Mouse (Mus musculus): Measurements from ENCODE around the gene Dnajc11. TPM values are rescaled to one million over a fixed set of nuclear protein-coding genes. Genes with fewer than 3 reads are reported as not detected.

The Dnajc11 gene
- polyA plus RNA-seq, 1 experiment from 2014 or later = 88.0 TPM

DNA sequence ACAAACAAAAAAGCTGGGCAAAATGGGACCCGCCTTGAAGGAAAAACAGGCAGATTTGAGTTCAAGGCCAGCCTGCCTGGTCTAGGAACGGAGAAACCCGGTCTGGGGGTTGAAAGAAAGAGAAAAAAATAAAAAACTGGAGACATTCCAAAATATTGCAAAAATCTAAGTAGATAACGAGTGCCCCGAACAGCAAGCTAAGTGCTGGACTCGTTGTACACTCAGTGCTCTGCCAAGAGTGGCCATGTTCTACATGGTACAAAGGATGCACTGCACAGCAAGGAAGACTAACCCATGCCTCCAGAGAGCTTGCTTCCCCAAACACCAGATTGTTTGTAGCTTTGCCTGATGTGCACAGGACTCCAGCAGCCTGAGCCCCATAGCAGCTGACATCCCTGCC lies 59.5 kb downstream of the Dnajc11 start:
- H3K4me3 ChIP-seq (replicated peaks) = 0 out of 2 replicates have a peak overlapping the region, but pooled peaks have one; percentile 1
- no peak for ATAC-seq
- no peaks in the 10 kb centered on the region for H3K9me3 ChIP-seq
- 0 out of 2 replicates have a peak overlapping the region, but pooled peaks have one; percentile 6 for H3K9ac ChIP-seq (replicated peaks)
- H3K27ac ChIP-seq = no peak overlapping the region
- WGBS = 87% methylated on average over 6 of the region's 6 CpGs
- no peaks in the 10 kb centered on the region for H3K27me3 ChIP-seq
- H3K4me1 ChIP-seq (replicated peaks) = peaks cover 37% of the 10 kb centered on the region
- no peak overlapping the region for H3K4me2 ChIP-seq (replicated peaks)
- H3K36me3 ChIP-seq = peaks cover 39% of the 10 kb centered on the region

- H3K27me3 ChIP-seq = no peaks in the 10 kb centered on the region
- peak overlapping the region; percentile 91 for H3K4me2 ChIP-seq (replicated peaks)
- H3K9ac ChIP-seq (replicated peaks) = peak overlapping the region; percentile 93
- no peak for ATAC-seq
- peaks cover 29% of the 10 kb centered on the region for H3K4me1 ChIP-seq (replicated peaks)
- peak overlapping the region; percentile 73 for H3K4me3 ChIP-seq (replicated peaks)
- peaks cover 39% of the 10 kb centered on the region for H3K36me3 ChIP-seq
- H3K27ac ChIP-seq = peak overlapping the region; percentile 48
- 1% methylated on average over 59 of the region's 61 CpGs for WGBS
- no peaks in the 10 kb centered on the region for H3K9me3 ChIP-seq
Observed at GRCm38 (mm10) chr4:151994228-151995171, 61.0 kb downstream of the Dnajc11 start.

- WGBS = 1% methylated on average over 79 of the region's 111 CpGs
Observed at GRCm38 (mm10) chr4:151995371-151996172, 62.1 kb downstream of the Dnajc11 start.

GRCm38 (mm10) chr4:151996173-151996950 lies 62.9 kb downstream of the Dnajc11 start, which contains the start of gene Phf13:
Gene Phf13 (minus strand): TSS chr4:151996258.
- Histone ChIP-seq H3K27ac (peak within 1 kb of the TSS; percentile 90), H3K4me2 (replicated peaks) (peak within 1 kb of the TSS; percentile 91), H3K9ac (replicated peaks) (peak within 1 kb of the TSS; percentile 93), H3K27me3 (no peaks in the 10 kb centered on the region), H3K36me3 (peaks cover 21% of the 10 kb centered on the region), H3K9me3 (no peaks in the 10 kb centered on the region), H3K4me1 (replicated peaks) (peaks cover 29% of the 10 kb centered on the region), H3K4me3 (replicated peaks) (peak within 1 kb of the TSS; percentile 73)
- ATAC-seq = peak; percentile 97
- WGBS = under 1% methylated on average over 91 of the region's 94 CpGs

More at GRCm38 (mm10) chr4:151995371-151996172, 62.1 kb downstream of the Dnajc11 start:
- Histone ChIP-seq H3K36me3 (peaks cover 29% of the 10 kb centered on the region), H3K4me1 (replicated peaks) (peaks cover 29% of the 10 kb centered on the region), H3K27ac (peak overlapping the region; percentile 48), H3K4me3 (replicated peaks) (peak overlapping the region; percentile 73), H3K4me2 (replicated peaks) (peak overlapping the region; percentile 91), H3K9ac (replicated peaks) (peak overlapping the region; percentile 93), H3K27me3 (no peaks in the 10 kb centered on the region), H3K9me3 (no peaks in the 10 kb centered on the region)
- peak; percentile 79 for ATAC-seq

- 4% methylated on average over 13 of the region's 13 CpGs for WGBS
- peaks cover 29% of the 10 kb centered on the region for H3K4me1 ChIP-seq (replicated peaks)
Observed at GRCm38 (mm10) chr4:151996951-151997222, 63.4 kb downstream of the Dnajc11 start.

DNA sequence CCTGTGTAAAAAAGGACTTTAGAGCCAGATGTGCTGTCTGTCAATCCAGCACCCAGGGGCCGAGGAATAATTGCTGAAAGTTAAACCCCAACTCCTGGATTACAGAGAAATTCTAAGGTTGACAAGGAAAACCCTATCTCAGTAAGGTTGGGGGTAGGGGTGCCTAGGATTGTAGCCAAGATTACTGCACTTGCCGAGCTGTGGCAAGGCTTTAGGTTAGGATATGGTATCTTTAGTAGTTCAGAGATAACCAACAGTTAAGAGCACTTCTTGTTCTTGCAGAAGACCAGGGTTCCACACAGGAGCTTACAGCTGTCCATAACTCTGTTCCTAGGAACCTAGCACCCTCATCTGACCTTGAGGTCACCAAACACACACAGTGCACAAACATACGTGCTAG lies 64.2 kb downstream of the Dnajc11 start:
- Histone ChIP-seq H3K9me3 (no peaks in the 10 kb centered on the region), H3K4me3 (replicated peaks) (0 out of 2 replicates have a peak overlapping the region, but pooled peaks have one; percentile 73), H3K4me2 (replicated peaks) (peak overlapping the region; percentile 68), H3K9ac (replicated peaks) (no peak overlapping the region), H3K27me3 (no peaks in the 10 kb centered on the region), H3K27ac (no peak overlapping the region), H3K36me3 (peaks cover 7% of the 10 kb centered on the region), H3K4me1 (replicated peaks) (peaks cover 29% of the 10 kb centered on the region)
- WGBS = 75% methylated on average over 3 of the region's 3 CpGs
- ATAC-seq = no peak

More at GRCm38 (mm10) chr4:151996951-151997222, 63.4 kb downstream of the Dnajc11 start:
- Histone ChIP-seq H3K27ac (peak overlapping the region; percentile 90), H3K9ac (replicated peaks) (peak overlapping the region; percentile 79), H3K36me3 (peaks cover 16% of the 10 kb centered on the region), H3K4me3 (replicated peaks) (peak overlapping the region; percentile 73), H3K9me3 (no peaks in the 10 kb centered on the region), H3K27me3 (no peaks in the 10 kb centered on the region), H3K4me2 (replicated peaks) (peak overlapping the region; percentile 68)
- no peak for ATAC-seq

DNA sequence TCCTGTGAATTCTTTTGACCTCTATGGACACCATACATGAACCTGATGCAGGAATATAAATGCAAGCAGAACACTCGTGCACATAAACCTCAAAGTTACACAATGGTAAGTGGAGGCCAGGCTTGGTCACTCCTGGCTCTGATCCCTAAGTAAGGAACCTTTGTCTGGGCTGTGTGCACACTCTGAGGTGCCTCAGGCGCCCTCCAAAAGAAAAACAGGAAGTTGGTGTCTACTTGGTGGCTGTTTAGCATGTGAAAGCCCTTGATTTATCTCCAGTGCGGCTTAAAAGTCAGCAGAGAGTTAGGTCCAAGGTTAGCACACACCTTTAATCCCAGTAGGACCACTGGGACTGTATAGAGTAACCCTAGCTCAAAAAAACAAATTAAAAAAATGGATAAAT lies 66.0 kb downstream of the Dnajc11 start:
- Histone ChIP-seq H3K9me3 (no peaks in the 10 kb centered on the region), H3K4me2 (replicated peaks) (no peak overlapping the region), H3K27me3 (no peaks in the 10 kb centered on the region), H3K36me3 (no peaks in the 10 kb centered on the region), H3K4me3 (replicated peaks) (no peak overlapping the region), H3K9ac (replicated peaks) (no peak overlapping the region), H3K27ac (no peak overlapping the region), H3K4me1 (replicated peaks) (peaks cover 14% of the 10 kb centered on the region)
- ATAC-seq = no peak
- 63% methylated on average over 3 of the region's 3 CpGs for WGBS

DNA sequence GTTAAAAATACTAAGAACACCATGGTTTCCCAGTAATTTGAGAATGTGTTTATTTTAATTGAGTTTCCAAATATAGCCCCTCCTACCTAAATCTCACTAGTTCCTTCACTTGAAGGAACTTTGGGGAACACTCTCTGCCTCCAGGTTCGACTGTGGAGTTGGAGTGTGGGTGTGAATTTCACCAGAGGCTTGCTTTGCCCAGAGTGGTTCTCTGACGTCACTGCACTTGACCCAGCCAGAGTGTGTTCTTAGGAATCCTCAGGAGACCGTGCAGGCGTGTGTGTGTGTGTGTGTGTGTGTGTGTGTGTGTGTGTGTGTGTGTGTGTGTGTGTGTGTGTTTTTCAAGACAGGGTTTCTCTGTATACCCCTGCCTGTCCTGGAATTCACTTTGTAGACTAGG lies 67.4 kb downstream of the Dnajc11 start:
- no peak overlapping the region for H3K4me2 ChIP-seq (replicated peaks)
- no peak for ATAC-seq
- no peak overlapping the region for H3K27ac ChIP-seq
- H3K27me3 ChIP-seq = peaks cover 3% of the 10 kb centered on the region; the same call in 1 of the 2 replicates
- no peaks in the 10 kb centered on the region for H3K9me3 ChIP-seq
- no peak overlapping the region for H3K9ac ChIP-seq (replicated peaks)
- WGBS = 50% methylated on average over 4 of the region's 4 CpGs
- H3K36me3 ChIP-seq = no peaks in the 10 kb centered on the region
- no peak overlapping the region for H3K4me3 ChIP-seq (replicated peaks)
- peaks cover 11% of the 10 kb centered on the region for H3K4me1 ChIP-seq (replicated peaks)

DNA sequence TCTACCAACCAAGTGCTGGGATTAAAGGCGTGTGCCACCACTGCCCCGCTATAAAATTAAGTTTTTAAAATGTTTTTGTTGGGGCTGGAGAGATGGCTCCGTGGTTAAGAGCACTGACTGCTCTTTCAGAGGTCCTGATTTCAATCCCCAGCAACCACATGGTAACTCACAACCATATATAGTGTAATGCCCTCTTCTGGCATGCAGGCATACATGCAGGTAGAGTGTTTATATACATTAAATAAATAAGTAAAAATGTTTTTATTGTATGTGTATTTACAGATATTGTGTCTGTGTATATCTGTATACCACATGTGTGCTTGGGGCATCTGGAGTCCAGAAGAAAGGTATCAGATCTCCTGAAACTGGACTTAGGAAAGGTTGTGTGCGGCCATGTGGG lies 67.8 kb downstream of the Dnajc11 start:
- 64% methylated on average over 4 of the region's 4 CpGs for WGBS
- Histone ChIP-seq H3K9me3 (no peaks in the 10 kb centered on the region), H3K4me2 (replicated peaks) (no peak overlapping the region), H3K27ac (no peak overlapping the region), H3K27me3 (peaks cover 5% of the 10 kb centered on the region), H3K4me3 (replicated peaks) (no peak overlapping the region), H3K4me1 (replicated peaks) (peaks cover 11% of the 10 kb centered on the region), H3K36me3 (no peaks in the 10 kb centered on the region), H3K9ac (replicated peaks) (no peak overlapping the region)
- no peak for ATAC-seq

DNA sequence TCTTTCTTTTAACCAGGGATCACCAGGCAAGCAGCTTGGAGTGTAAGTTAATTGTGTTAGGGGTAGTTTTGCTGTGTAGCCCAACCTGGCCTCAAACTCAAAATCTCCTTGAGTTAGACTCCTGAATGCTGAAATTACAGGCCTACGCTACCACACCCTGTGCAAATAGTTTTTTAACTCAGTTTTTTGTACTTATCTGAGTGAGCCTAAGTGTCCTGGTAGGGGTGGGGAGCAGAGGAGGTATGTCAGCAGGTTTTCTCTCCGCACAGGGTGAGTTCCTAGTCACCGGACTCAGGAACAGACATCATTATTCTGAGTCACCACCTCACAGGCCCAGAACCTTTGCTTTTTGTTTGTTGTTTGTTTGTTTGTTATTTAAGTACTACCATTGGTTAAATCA lies 68.6 kb downstream of the Dnajc11 start:
- Histone ChIP-seq H3K4me3 (replicated peaks) (no peak overlapping the region), H3K4me1 (replicated peaks) (peaks cover 7% of the 10 kb centered on the region), H3K36me3 (no peaks in the 10 kb centered on the region), H3K9ac (replicated peaks) (no peak overlapping the region), H3K27ac (no peak overlapping the region), H3K9me3 (no peaks in the 10 kb centered on the region), H3K27me3 (peaks cover 13% of the 10 kb centered on the region), H3K4me2 (replicated peaks) (no peak overlapping the region)
- ATAC-seq = no peak
- 91% methylated on average over 3 of the region's 3 CpGs for WGBS

GRCm38 (mm10) chr4:152006137-152006536 lies 72.6 kb downstream of the Dnajc11 start:
- peaks cover 39% of the 10 kb centered on the region for H3K4me1 ChIP-seq (replicated peaks)
- no peak overlapping the region for H3K4me2 ChIP-seq (replicated peaks)
- WGBS = 83% methylated on average over 6 of the region's 6 CpGs
- H3K36me3 ChIP-seq = no peaks in the 10 kb centered on the region
- ATAC-seq = no peak
- H3K9ac ChIP-seq (replicated peaks) = no peak overlapping the region
- H3K4me3 ChIP-seq (replicated peaks) = no peak overlapping the region
- peaks cover 46% of the 10 kb centered on the region for H3K27me3 ChIP-seq
- H3K27ac ChIP-seq = no peak overlapping the region
- no peaks in the 10 kb centered on the region for H3K9me3 ChIP-seq

Data from midbrain, embryonic 13.5 days (tissue).